Mouse (Mus musculus): ENCODE measurements around the gene Gm20388.
A peak's percentile ranks its signal among the peaks of the same experiment; 100 is the strongest.

The Gm20388 gene

GRCm38 (mm10) chr8:123724752-123725151 lies 3814.1 kb downstream of the Gm20388 start:
- DNase-seq (ENCODE audit: inconsistent ontology term), result no peak

GRCm38 (mm10) chr8:123725261-123725660 lies 3814.6 kb downstream of the Gm20388 start:
- no peak for DNase-seq (ENCODE audit: inconsistent ontology term)

- DNase-seq (ENCODE audit: inconsistent ontology term), result no peak
Measured at GRCm38 (mm10) chr8:123726759-123727158, 3816.1 kb downstream of the Gm20388 start.

- peak; percentile 84 for DNase-seq (ENCODE audit: inconsistent ontology term)
Measured at GRCm38 (mm10) chr8:123729055-123729785, 3818.6 kb downstream of the Gm20388 start.

GRCm38 (mm10) chr8:123729786-123730411 lies 3819.3 kb downstream of the Gm20388 start:
- no peak for DNase-seq (ENCODE audit: inconsistent ontology term)

- no peak for DNase-seq (ENCODE audit: inconsistent ontology term)
Measured at GRCm38 (mm10) chr8:123732332-123732731, 3821.7 kb downstream of the Gm20388 start.

GRCm38 (mm10) chr8:123734486-123734885 lies 3823.8 kb downstream of the Gm20388 start:
- DNase-seq (ENCODE audit: inconsistent ontology term), result no peak

GRCm38 (mm10) chr8:123736974-123737373 lies 3826.3 kb downstream of the Gm20388 start:
- DNase-seq (ENCODE audit: inconsistent ontology term), result no peak

GRCm38 (mm10) chr8:123740263-123740662 lies 3829.6 kb downstream of the Gm20388 start:
- no peak for DNase-seq (ENCODE audit: inconsistent ontology term)

GRCm38 (mm10) chr8:123741232-123741631 lies 3830.6 kb downstream of the Gm20388 start:
- DNase-seq (ENCODE audit: inconsistent ontology term), result no peak

- DNase-seq (ENCODE audit: inconsistent ontology term), result no peak
Measured at GRCm38 (mm10) chr8:123746488-123746887, 3835.8 kb downstream of the Gm20388 start.

GRCm38 (mm10) chr8:123747772-123748171 lies 3837.1 kb downstream of the Gm20388 start:
- no peak for DNase-seq (ENCODE audit: inconsistent ontology term)

- DNase-seq (ENCODE audit: inconsistent ontology term), result no peak
Measured at GRCm38 (mm10) chr8:123750171-123750693, 3839.6 kb downstream of the Gm20388 start.

- peak; percentile 99 for DNase-seq (ENCODE audit: inconsistent ontology term)
Measured at GRCm38 (mm10) chr8:123752773-123753468, 3842.3 kb downstream of the Gm20388 start.

- peak; percentile 64 for DNase-seq (ENCODE audit: inconsistent ontology term)
Measured at GRCm38 (mm10) chr8:123753604-123754375, 3843.1 kb downstream of the Gm20388 start.

GRCm38 (mm10) chr8:123754538-123755431 lies 3844.1 kb downstream of the Gm20388 start:
- peak; percentile 61 for DNase-seq (ENCODE audit: inconsistent ontology term)

- DNase-seq (ENCODE audit: inconsistent ontology term), result no peak
Measured at GRCm38 (mm10) chr8:123756901-123757300, 3846.3 kb downstream of the Gm20388 start.

GRCm38 (mm10) chr8:123758935-123759334 lies 3848.3 kb downstream of the Gm20388 start:
- no peak for DNase-seq (ENCODE audit: inconsistent ontology term)

- no peak for DNase-seq (ENCODE audit: inconsistent ontology term)
Measured at GRCm38 (mm10) chr8:123759933-123760332, 3849.3 kb downstream of the Gm20388 start.

GRCm38 (mm10) chr8:123760579-123760978 lies 3849.9 kb downstream of the Gm20388 start:
- no peak for DNase-seq (ENCODE audit: inconsistent ontology term)

Data from Muller cell, postnatal 12 days (primary cell).